Mouse (Mus musculus): ENCODE measurements around the gene Samd14. TPM values are rescaled to one million over a fixed set of nuclear protein-coding genes. Genes with fewer than 3 reads are reported as not detected.
"Not testable (repeated sequence)": the region's sequence is repeated elsewhere in the genome, so short reads cannot be mapped to it uniquely, and the experiment has no call there.

Samd14 gene
- total RNA-seq, 4 experiments from 2014 or later: 0.24 to 0.62 (median 0.45) TPM

DNA sequence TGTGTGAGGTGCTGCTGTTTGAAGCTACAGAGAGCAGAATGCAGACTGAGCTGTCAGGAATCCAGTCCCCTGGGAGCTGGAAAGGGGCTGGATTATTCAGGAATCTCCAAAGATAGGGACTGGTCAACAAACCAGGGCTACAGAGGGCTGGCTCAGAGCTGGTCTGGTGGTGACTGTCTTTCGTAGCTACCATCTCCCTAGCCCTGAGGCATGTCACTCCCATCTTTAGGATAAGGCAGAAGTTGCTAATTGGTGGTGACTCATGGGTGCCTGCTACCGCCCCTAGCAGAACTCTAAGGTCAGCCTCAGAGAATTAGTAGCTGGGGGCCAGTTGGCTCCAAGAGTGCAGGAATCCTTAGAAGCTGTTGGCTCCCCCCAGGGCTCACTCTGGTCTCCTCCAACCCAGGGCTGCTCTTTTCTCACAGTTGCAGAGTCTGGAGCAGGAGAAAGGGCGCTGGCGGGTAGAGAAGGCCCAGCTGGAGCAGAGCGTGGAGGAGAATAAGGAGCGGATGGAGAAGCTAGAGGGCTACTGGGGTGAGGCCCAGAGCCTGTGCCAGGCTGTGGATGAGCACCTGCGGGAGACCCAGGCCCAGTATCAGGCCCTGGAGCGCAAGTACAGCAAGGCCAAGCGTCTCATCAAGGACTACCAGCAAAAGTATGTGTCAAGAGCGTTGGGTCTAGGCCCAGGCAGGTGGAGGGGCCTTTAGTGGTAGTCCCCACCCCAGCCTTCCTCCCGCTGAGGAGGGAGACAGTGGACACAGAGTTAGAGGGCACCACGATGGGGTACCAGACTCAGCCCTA is 5.3 kb upstream of the Samd14 start:
- DNase-seq (ENCODE audit: low spot score in 2 of 2): no peak

DNA sequence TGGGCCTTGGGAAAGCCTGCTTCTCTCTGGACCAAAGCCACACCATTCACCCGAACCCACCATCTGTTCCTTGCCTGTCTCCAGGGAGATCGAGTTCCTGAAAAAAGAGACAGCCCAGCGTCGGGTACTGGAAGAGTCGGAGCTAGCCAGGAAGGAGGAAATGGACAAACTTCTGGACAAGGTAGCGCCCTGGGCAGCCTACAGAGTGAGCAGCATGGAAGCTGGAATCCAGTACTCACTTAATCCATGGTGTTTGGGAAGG is 4.8 kb upstream of the Samd14 start:
- no peak for DNase-seq (ENCODE audit: low spot score in 2 of 2)

DNA sequence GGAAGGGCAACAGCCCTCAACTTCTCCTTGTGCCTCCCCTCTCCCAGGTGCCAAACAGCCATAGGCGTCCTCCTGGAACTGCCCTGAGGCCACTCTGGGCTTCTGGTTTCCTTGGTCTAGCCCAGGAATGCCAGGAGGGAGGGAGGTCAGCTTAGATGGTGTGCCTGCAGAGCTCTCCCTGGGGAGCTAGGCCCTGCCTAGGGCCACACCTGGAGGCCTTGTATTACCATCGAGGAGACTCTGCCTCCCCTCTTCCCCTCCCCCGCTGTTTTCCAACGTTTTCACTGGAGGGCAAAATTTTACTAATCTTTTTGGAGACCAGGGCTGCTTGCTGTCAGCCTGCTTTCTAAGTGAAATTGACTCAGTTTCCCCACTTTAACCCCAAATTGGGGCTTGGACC is 3.6 kb upstream of the Samd14 start:
- DNase-seq (ENCODE audit: low spot score in 2 of 2): no peak

- peak; percentile 71 to 76 for DNase-seq (ENCODE audit: low spot score in 2 of 2)
Measured at GRCm38 (mm10) chr11:95006525-95007219, 3.0 kb upstream of the Samd14 start.

DNA sequence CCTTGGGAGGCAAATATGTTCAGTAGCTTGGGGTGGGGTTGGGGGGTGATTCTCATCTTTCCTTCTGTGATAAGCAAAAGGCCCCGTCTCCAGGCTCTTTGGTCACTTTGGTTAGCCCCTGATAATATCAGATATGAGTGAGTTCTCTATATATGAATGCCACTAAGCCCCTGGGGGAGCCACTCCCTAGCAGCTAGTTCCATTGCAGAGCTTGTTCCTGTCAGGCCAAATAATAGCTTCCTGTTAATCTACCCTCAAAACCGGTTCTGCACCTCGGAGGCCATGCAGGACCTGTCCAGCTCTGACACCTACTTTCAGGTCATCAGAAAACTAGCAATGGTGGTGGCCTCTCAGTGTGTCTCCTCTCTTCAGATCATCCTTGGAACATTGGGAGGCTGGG is 2.3 kb upstream of the Samd14 start:
- no peak for DNase-seq (ENCODE audit: low spot score in 2 of 2)

GRCm38 (mm10) chr11:95008661-95009628 is 734 bp upstream of the Samd14 start:
- DNase-seq (ENCODE audit: low spot score in 2 of 2): no peak

DNA sequence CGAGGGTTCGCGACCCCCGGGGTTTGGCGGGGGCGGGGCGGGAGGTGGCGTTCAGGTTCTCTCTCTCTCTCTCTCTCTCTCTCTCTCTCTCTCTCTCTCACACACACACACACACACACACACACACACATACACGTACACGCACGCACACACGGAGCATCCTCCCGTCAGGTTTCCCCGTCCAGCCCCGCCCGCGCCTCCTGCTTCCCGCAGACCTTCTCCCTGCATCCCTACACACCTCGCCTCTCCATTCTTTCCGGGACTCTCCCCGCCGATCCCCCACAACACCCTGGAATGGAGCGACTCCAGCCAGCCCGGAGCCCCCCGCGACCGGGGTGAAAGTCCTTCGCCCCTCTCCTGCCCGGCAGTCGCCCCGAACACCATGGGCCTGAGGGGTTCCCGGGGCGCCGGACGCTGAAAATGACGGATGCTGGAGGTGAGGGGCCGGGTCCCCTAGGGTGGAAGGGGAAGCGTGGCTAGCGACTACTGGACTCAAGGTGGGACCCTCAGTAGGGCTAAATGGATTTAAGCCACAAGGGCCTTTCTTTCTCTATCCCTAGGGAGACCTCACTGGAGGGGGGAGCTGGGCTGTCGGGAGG is 561 bp downstream of the Samd14 start:
- no peak for DNase-seq (ENCODE audit: low spot score in 2 of 2)

GRCm38 (mm10) chr11:95010841-95011403 is 1.2 kb downstream of the Samd14 start:
- not testable (repeated sequence) for DNase-seq (ENCODE audit: low spot score in 2 of 2)

DNA sequence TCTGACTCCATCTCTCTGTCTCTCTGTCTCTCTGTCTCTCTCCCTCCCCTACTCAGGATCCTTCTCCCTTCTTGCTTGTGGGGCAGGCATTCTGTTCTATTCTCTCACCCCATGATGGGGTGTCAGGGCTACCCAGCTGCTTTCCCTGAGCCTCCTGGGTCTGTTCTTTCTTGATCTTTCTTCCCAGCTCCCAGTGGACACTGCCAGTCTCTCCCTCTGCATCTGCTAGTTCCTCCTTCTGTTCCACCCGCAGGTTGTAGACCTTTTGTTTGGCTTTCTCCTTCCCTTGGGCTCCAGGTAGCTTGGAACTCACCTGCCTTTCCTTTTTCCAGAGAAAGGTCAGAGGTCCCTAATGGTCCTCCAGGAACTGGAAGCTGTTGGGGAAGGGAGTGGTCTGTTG is 1.7 kb downstream of the Samd14 start:
- DNase-seq (ENCODE audit: low spot score in 2 of 2): no peak

DNA sequence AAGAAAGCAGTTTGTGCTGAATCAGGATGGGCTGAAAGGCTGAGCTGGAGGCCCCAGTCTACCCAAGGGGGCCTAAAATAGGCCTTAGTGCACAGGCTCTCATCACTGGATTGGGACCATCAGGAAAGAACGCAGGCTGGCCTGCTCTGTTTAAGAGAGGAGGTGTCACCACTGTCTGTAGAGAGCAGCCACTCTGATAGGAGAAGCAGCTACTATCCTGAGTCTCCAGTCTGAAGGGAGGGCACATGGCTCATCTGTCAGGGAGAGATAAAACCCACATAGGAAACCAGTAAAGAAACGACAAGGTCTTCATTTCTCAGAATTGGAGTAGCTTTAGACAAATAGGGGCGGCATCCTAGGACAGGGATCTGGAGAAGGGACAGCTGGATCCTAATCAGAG is 2.4 kb downstream of the Samd14 start:
- no peak for DNase-seq (ENCODE audit: low spot score in 2 of 2)

GRCm38 (mm10) chr11:95012487-95012886 is 2.8 kb downstream of the Samd14 start:
- DNase-seq (ENCODE audit: low spot score in 2 of 2): no peak

DNA sequence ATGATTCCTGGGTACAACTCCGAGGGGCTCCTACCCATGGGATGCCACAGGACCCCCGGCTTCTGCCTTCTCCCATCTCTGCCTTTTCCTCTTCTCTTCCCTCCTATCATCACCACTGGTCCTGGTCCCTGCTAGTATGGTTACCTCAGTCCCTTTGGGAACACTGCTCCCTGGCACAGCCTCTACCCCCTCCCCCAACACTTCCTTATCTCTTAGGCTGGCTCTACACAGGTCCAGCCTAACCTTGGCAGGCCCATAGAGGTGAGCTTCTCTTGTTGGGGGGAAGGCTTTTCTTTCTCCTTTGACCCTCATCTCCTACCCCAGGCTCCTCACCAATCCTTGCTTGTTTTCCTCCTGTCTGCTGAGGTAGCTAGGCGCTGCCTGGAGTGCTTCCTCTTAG is 5.8 kb downstream of the Samd14 start:
- no peak for DNase-seq (ENCODE audit: low spot score in 2 of 2)

GRCm38 (mm10) chr11:95022237-95022992 is 12.7 kb downstream of the Samd14 start:
- DNase-seq (ENCODE audit: low spot score in 2 of 2): no peak

- no peak for DNase-seq (ENCODE audit: low spot score in 2 of 2)
Measured at GRCm38 (mm10) chr11:95023481-95023880, 13.8 kb downstream of the Samd14 start.

DNA sequence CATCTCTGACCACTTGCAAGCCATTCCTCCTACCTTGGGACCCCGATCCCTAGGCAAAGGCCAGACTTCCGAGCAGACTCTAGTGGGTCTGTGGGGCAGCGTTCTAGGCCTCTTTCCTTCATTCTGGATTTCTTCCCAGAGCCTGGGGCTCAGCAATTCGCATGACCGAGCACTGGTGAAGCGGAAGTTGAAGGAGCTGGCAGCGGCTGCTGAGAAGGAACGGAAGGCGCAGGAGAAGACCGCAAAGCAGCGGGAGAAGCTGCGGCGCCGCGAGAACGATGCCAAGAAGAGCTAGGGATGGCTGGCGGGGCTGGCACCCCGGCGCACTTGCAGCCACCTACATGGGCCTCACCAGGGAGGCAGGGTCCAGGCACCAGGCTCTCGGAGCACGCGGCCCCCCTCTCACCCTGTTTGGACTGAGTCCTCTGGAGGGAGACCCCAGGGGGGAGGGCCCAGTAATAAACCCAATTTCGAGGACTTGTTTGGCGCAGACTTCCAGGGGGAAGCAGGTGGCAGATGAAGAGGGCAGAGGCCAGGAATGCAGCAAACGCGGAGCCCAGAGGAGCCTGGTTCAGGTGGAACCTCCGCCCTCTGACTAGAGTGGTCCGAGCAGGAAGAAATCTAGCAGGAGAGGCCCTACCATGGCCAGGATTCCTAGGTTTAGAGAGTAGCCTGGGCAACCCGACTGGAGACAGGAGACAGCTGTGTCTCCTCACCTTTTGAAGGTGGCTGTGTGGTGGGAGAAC is 14.9 kb downstream of the Samd14 start:
- no peak for DNase-seq (ENCODE audit: low spot score in 2 of 2)

DNA sequence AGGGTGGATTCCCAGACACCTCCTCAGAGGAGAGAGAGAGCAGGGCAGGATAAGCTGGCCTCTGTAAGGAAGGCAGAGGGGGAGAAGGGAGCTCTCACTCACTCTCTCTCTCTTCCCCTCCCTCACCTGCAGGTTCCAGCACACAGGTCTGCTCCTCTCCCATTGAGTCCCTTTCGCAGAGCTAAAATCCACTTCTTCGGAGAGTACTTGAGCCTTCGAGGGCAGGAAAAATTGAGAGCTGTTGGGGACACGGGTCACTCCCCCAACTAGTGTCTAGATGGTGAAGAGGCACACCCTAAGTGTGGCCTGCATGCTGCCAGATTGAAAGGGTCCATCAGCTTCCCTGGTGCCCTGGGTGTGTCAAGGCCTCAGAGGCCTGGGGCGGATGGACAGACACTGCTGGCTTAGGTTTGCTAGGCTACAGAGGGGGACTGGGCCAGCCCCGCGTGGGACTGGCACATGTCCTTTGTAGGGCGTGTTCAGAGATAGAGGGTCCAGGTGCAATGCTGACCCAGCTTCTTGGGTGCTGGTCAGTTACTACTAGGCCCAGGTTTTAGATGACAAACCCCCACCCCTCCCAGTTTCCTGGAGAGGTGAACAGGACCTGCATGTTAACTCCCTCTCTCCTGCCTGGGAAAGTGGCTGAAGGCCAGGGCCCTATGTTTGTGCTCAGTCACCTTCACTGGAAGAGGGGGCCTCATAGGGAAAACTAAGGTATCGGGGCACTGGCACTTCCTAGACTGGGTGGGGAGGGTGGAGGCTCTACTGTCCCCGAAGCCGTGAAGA is 15.7 kb downstream of the Samd14 start:
- no peak for DNase-seq (ENCODE audit: low spot score in 2 of 2)

GRCm38 (mm10) chr11:95026090-95026542 is 16.4 kb downstream of the Samd14 start:
- DNase-seq (ENCODE audit: low spot score in 2 of 2): no peak

DNA sequence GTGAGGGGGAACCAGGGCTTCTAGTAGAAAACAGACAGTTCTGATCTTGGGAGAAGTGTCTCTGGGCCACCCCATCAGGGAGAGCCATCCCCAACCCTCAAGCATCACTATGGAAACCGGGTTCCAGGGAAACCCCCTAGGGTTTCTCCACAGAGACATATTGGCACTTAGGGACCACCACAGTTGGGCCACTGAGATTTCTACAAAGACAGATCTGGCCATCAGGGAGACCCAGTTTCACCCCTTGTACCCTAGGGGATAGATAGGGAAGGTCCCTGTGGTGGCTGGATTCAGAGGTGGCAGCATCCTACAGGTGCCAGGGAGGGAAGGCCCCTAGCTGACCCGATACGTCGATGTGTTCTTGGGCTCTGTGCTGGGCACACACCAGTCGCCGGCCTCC is 17.2 kb downstream of the Samd14 start:
- DNase-seq (ENCODE audit: low spot score in 2 of 2): no peak
